Mouse (Mus musculus) midbrain, postnatal 0 days (tissue): ENCODE measurements around the gene A130010J15Rik. TPM values are rescaled to one million over a fixed set of nuclear protein-coding genes. Genes with fewer than 3 reads are reported as not detected.

Source experiments
- ATAC-seq: fragments of 200-750 bp; cut with Nextera tagmentation; 2 replicates; pipeline ENCODE4 v1.8.0; 2017; ENCODE audit warnings: moderate number of reproducible peaks, mild to moderate bottlenecking, moderate TSS enrichment, moderate library complexity; ENCODE audit not compliant: low FRiP score
- DNase-seq: peaks from one replicate; pipeline ENCODE4 v3.0.0-alpha.2; 2015; ENCODE audit warnings: low spot score
- H3K27ac ChIP-seq: fragments of 300-500 bp; sonication (generic); 2 replicates; pipeline ENCODE4 v1.5.1; 2014; ENCODE audit warnings: low read depth, mild to moderate bottlenecking, low read length, mixed read lengths
- H3K27me3 ChIP-seq: fragments of 300-500 bp; sonication (generic); 2 replicates; pipeline ENCODE4 v1.6.1; 2014; ENCODE audit warnings: low read length, control low read depth, mixed read lengths; ENCODE audit not compliant: insufficient read depth
- H3K36me3 ChIP-seq: fragments of 300-500 bp; sonication (generic); 2 replicates; pipeline ENCODE4 v1.6.1; 2014; ENCODE audit warnings: low read length, control low read depth, mixed read lengths; ENCODE audit not compliant: insufficient read depth
- H3K4me1 ChIP-seq: fragments of 300-500 bp; sonication (generic); 2 replicates; pipeline ENCODE4 v1.6.1; 2014; ENCODE audit warnings: mild to moderate bottlenecking, control low read depth, antibody characterized with exemption, low read length, mixed read lengths; ENCODE audit not compliant: insufficient read depth
- H3K4me2 ChIP-seq: fragments of 300-500 bp; sonication (generic); 2 replicates; pipeline ENCODE4 v1.6.1; 2014; ENCODE audit warnings: low read depth, mild to moderate bottlenecking, low read length, mixed read lengths; ENCODE audit not compliant: poor library complexity, severe bottlenecking
- H3K4me3 ChIP-seq: fragments of 300-500 bp; sonication (generic); 2 replicates; pipeline ENCODE4 v1.5.1; 2014; ENCODE audit warnings: low read depth, mild to moderate bottlenecking, low read length, moderate library complexity
- H3K9ac ChIP-seq: fragments of 300-500 bp; sonication (generic); replicated peaks from 2 replicates; pipeline ENCODE4 v1.6.1; 2014; ENCODE audit warnings: mild to moderate bottlenecking, low read length, moderate library complexity, mixed read lengths; ENCODE audit not compliant: poor library complexity, severe bottlenecking
- H3K9me3 ChIP-seq: fragments of 300-500 bp; sonication (generic); 2 replicates; pipeline ENCODE4 v1.6.1; 2016; ENCODE audit warnings: low read length, control low read depth
- CTCF ChIP-seq: IDR thresholded peaks from 2 replicates; pipeline ENCODE4 v1.5.1; 2016; ENCODE audit warnings: antibody characterized with exemption, mild to moderate bottlenecking
- WGBS: fragments of 180-500 bp; shearing (Covaris S2); extraction: QIAGEN DNeasy Blood & Tissue Kit; methylation state at CpG from one replicate; pipeline ENCODE4 v1.1.7; 2014; 5-methylcytosine and 5-hydroxymethylcytosine counted together
- polyA plus RNA-seq: library from polyadenylated mRNA; unstranded; fragments of >200 nt; fragmentation: Nextera tagmentation; extraction: Ambion mirVana; gene quantifications from 2 replicates; pipeline ENCODE4 v1.2.1, GENCODE M21; 2015
- total RNA-seq: library from RNA; depleted of rRNA; stranded (reverse); fragments of >200 nt; gene quantifications from 2 replicates; pipeline ENCODE4 v1.2.3, GENCODE M21; 2014

Gene A130010J15Rik
- total and polyA plus RNA-seq, 2 experiments from 2014 or later: 10.0 to 10.5 TPM

DNA sequence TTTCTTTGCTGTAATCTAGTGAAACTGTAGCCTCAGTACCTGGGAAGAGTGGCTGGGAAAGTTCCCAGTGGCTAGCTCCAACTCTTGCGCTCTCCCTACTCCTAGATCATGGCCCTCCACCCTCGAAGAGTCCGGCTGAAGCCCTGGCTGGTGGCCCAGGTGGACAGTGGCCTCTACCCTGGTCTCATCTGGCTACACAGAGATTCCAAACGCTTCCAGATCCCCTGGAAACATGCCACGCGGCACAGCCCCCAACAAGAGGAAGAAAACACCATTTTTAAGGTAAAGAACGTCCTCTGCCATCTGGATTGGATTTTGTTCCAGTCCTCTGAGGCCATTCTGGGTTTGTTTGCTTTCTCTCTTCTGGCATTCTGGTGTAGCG lies 10.7 kb upstream of the A130010J15Rik start:
- Histone ChIP-seq H3K36me3 (no peaks in the 10 kb centered on the region), H3K9me3 (no peaks in the 10 kb centered on the region), H3K27ac (no peak overlapping the region), H3K4me3 (no peak overlapping the region), H3K4me2 (no peak overlapping the region), H3K27me3 (peaks cover 22% of the 10 kb centered on the region), H3K4me1 (0 out of 2 replicates have a peak, but pooled peaks cover 5% of the 10 kb centered on the region), H3K9ac (no peak overlapping the region)
- ATAC-seq: no peak
- no peak for DNase-seq
- WGBS: 82% methylated on average over 8 of the region's 8 CpGs
- no peak for TF ChIP-seq CTCF

DNA sequence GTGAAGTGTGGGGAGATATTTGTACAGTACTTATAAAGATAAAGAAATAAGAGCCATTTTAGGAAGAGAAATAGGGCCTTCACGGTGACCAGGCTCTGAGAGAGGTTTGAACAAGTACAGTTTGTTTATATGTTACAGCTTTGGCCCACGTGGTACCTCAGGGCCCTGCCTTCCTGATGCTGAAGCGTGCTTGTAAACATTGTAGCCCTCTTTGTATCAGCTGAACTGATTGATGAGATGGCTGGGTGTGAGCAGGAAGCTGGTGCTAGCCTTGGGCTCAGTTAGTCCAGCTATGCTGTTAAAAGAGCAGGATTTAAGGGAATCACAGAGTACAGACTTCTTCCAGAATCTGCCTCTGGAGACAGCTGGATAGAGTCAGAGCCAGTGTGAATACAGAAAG lies 8.7 kb upstream of the A130010J15Rik start:
- no peaks in the 10 kb centered on the region for H3K9me3 ChIP-seq
- no peak overlapping the region for H3K4me2 ChIP-seq
- TF ChIP-seq CTCF: no peak
- H3K9ac ChIP-seq: no peak overlapping the region
- DNase-seq (no peak), ATAC-seq (no peak)
- peaks cover 4% of the 10 kb centered on the region for H3K27me3 ChIP-seq
- H3K4me3 ChIP-seq: no peak overlapping the region
- no peaks in the 10 kb centered on the region for H3K36me3 ChIP-seq
- H3K27ac ChIP-seq: no peak overlapping the region
- no peaks in the 10 kb centered on the region for H3K4me1 ChIP-seq
- WGBS: 76% methylated on average over 3 of the region's 3 CpGs

DNA sequence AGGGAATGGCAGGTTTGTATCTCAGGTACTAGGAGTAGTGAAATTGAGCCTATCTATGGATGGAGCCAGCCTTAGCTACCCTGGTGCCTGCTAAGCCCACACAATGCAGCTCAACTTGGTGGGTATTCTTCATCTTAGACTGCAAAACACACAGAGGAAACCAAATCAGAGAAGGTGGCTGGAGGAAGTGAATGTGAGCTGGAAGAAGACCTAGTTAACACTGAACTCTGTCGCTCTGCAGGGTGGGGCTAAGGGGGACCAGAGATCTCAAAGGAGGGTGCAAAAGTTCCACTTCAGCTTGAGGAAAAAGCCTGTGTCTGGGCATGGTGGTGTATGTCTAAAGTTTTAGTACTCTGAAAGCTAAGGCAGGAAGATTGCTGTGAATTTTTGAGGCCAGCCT lies 8.2 kb upstream of the A130010J15Rik start:
- no peak for TF ChIP-seq CTCF
- DNase-seq: no peak

DNA sequence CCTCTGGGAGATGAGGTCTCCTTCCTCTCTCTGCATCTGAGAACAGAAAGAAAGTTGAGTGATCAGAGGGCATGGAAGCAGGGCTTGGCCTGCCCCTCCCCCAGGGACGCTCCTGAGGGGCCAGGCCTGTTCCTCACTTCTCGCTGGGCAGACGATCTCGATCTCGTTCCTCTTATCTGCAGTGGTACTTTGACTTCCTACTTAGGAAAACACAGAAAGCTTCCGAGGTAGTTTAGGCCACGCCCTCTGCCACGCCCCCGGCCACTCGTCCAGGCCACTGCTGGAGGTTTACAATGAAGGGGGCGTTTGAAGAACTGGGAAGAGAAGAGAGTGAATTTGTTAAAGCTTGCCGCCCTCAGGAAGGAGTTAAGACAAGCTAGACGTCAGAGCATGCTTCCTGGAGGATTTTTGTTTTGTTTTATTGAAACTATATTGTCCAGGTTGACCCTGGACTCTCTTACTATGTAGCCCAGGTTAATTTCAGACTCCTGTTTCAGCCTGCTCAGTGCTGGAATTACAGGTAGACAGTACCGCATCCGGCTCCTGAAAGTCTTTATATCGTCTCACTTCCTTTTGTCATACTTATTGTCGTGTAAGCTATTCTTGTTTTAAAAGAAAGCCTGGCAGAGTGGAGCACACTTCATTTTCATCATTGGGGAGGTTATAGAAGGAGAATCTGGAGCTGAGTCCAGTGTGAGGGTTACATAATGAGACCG lies 7.4 kb upstream of the A130010J15Rik start:
- DNase-seq: no peak

More for the DNA sequence above, 8.2 kb upstream of the A130010J15Rik start:
- Histone ChIP-seq H3K4me1 (no peaks in the 10 kb centered on the region), H3K27ac (no peak overlapping the region), H3K4me2 (no peak overlapping the region), H3K4me3 (no peak overlapping the region), H3K27me3 (no peaks in the 10 kb centered on the region; the same call in 1 of the 2 replicates), H3K9me3 (no peaks in the 10 kb centered on the region), H3K9ac (no peak overlapping the region), H3K36me3 (no peaks in the 10 kb centered on the region)
- no peak for ATAC-seq
- WGBS: 56% methylated on average over 1 of the region's 1 CpGs

DNA sequence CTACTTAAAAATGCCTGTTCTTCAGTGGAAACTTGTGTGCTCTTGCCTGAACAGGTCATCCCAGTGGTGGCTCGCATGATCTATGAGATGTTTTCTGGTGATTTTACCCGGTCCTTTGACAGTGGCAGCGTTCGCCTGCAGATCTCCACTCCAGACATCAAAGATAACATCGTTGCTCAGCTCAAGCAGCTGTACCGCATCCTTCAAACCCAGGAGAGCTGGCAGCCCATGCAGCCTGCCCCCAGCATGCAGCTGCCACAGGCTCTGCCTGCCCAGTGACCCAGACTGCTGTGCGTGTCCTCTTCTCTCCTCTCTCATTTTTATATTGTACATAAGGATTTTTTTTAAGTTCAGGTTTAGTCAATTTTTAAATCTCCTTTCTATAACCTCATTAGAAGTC lies 1.4 kb downstream of the A130010J15Rik start:
- WGBS: 85% methylated on average over 7 of the region's 7 CpGs
- Histone ChIP-seq H3K27me3 (no peaks in the 10 kb centered on the region), H3K4me2 (no peak overlapping the region), H3K4me1 (peaks cover 7% of the 10 kb centered on the region; the same call in 1 of the 2 replicates), H3K9ac (no peak overlapping the region), H3K9me3 (no peaks in the 10 kb centered on the region), H3K4me3 (no peak overlapping the region), H3K27ac (no peak overlapping the region), H3K36me3 (no peaks in the 10 kb centered on the region)
- DNase-seq (no peak), ATAC-seq (no peak)
- no peak for TF ChIP-seq CTCF

More for the DNA sequence above, 7.4 kb upstream of the A130010J15Rik start:
- H3K27me3 ChIP-seq: no peaks in the 10 kb centered on the region
- ATAC-seq: no peak
- H3K9me3 ChIP-seq: no peaks in the 10 kb centered on the region
- no peak overlapping the region for H3K27ac ChIP-seq
- H3K9ac ChIP-seq: no peak overlapping the region
- TF ChIP-seq CTCF: no peak
- no peaks in the 10 kb centered on the region for H3K36me3 ChIP-seq
- 0 out of 2 replicates have a peak overlapping the region, but pooled peaks have one; percentile 3 for H3K4me2 ChIP-seq
- 14% methylated on average over 18 of the region's 18 CpGs for WGBS
- H3K4me3 ChIP-seq: no peak overlapping the region
- H3K4me1 ChIP-seq: no peaks in the 10 kb centered on the region

DNA sequence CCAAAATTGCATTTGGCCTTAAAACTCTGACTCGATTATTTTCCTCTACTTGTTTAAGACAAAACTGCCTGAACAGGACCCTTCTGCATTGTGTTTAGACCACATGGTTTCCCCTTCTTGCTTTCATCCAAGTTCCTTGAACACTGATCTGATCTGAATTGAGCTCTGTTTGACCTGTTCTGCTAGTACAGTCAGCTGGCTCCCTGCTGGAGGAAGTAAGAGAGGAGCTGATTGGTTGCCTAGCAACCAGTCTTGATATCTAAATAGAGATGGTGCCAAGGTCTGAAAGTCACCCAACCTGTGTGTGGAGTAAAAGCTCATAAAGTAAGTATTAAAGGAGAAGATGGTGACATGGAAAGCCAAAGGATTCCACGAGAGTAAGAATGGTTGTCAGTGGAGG lies 2.0 kb downstream of the A130010J15Rik start:
- peak; percentile 65 for DNase-seq
- Histone ChIP-seq H3K27me3 (no peaks in the 10 kb centered on the region), H3K27ac (no peak overlapping the region), H3K4me1 (peaks cover 8% of the 10 kb centered on the region; the same call in 1 of the 2 replicates), H3K36me3 (no peaks in the 10 kb centered on the region), H3K4me2 (no peak overlapping the region), H3K9me3 (no peaks in the 10 kb centered on the region), H3K9ac (no peak overlapping the region), H3K4me3 (no peak overlapping the region)
- no peak for ATAC-seq
- no peak for TF ChIP-seq CTCF
- WGBS: 69% methylated on average over 2 of the region's 2 CpGs
